Mouse (Mus musculus): ENCODE results near the gene Irx4.

The Irx4 gene

DNA sequence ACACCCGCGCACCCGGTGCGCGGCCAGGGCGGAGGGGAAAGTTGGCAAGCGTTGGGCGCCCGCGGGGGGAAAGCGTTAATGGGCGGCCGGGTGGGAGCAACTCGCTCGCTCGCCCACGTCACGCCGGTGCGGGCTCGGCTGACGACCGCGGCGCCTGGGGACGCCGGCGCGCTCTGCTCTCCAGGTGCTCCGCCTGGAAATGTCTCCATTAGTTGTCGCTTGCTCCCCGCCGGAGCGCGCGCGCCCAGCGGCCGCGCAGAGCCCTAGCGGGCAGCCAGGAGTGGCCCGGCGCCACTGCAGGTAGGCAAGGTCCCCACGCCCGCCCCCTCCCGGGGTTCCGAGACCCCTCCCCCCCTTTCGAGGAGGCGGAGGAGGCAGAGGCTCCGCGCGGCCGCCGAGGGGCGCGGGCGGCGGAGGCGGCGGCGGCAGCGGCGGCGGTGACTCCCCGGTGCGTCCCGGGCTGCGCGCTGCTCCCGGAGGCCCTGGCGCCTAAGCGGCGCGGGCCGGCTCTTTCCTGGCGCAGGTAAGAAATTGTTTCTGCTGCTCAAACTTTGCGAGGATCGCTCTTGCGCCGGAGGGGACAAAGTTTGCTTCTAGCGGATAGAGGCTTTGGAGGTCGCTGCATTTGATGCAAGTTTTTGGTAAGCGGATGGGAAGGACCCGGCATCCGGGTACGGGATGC lies at the start of gene Irx4:
Irx4 (plus strand) TSS at position 126 of the 682 bp plus-strand sequence.
- in situ Hi-C loops (cut with MboI, MseI): no loop called here

DNA sequence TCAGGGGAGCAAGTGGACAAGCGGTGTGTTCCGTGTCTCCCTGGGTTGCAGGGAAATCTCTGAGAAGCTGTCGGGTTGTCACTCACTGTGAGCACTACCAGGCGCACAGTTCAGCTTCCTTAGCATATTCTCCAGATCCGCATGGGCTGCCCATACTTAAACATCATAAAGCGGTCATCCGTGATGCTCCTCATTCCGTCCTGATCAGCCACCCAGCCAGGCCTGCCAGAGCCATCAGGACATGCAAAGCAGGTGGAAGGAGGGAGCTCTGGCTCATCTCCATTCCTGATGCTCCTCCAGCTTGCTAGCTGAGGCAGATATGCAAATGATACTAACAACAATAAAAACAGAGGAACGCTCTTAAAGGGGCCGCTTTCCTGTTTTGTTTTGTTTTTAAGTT lies 46.0 kb upstream of the Irx4 start:
- in situ Hi-C loops (cut with MboI, MseI): no loop called here

- in situ Hi-C loops (cut with MboI, MseI): no loop called here
Observed at GRCm38 (mm10) chr13:73236461-73236860, 23.8 kb upstream of the Irx4 start.

DNA sequence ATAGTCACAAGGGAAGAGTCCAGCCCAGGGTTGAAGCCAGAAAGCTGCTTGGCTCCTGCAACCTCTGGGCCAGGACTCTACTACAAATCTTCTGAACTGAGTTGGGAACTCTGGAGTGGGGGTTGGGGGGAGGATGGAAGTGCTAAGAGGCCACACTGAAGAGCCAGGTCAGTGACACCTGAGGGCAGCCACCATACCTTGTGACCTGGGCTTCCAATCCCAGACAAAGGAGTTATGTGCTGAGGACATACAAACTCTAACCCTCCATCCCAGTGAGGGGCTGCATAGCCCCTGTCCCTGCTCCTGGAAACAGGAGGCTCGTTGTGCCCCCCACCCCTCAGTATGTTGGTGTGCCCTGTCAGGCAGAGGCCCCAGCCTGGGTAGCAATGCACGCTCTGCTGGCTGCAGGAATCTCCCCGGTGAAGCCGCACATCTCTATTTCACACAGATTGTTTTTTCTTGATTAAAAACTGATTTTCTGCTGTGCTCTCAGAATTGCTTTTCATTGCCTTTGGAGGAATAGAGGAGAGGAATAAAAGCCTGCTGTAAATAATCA lies 21.0 kb upstream of the Irx4 start:
- in situ Hi-C loops (cut with MboI, MseI): no loop called here

- in situ Hi-C loops (cut with MboI, MseI): no loop called here
Observed at GRCm38 (mm10) chr13:73242556-73242955, 17.7 kb upstream of the Irx4 start.

DNA sequence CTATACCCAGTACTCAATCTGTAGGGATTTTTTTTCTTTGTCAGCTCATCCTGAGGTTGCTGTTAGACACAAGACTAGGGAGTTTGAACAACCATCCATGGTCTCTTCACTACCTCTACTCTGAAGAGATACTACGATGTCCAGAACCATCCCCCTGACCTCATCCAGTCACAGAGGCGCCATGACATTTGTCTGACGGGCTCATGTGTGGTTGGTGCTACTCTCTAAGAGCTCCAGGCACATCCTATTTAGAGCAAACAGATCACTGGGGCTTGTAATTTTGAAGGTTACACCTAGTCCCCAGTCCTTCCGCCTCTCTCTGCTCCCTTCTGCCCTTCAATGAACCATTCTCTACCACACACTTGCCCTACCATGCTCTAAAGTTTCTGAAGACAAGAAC lies 13.3 kb upstream of the Irx4 start:
- in situ Hi-C loops (cut with MboI, MseI): no loop called here

DNA sequence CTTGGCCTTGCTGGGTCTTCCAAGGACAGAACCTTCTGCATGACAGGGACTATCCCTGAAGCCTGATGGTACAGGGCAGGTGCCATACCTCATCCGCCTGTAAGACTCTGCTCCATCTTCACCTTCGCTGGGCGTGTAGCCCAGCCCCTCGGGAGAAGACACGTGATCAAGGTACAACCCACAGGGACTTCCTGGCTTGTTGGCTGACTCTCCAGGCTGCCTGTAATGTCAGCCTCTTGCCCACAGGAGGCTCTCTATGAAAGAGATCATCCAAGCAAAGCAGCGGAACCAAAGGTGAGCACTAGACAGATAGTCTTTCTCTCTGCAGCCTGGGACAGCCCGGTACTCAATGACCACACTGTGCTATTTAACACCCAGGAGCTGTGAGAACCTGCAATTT lies 9.1 kb upstream of the Irx4 start:
- in situ Hi-C loops (cut with MboI, MseI): no loop called here

GRCm38 (mm10) chr13:73252022-73252421 lies 8.3 kb upstream of the Irx4 start:
- in situ Hi-C loops (cut with MboI, MseI): no loop called here

DNA sequence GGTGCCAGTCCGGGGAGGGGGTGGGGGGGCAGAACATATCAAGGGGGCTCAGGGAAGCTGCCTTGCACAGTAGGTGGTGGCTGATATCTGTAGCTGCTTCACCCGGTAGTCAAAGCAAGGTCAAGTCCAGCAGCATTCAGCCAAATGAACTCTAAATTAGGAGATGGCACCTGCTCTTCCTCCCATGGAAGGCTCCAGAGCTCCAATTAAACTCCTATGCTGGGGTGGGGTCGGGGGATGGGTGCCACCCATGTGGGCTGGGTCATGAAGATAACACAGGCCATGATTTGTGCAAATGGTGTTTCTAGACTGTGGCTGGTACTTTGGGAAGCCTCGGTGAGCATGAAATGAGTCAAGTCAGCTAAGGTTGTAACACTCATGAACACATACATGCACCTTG lies 1.9 kb upstream of the Irx4 start:
- in situ Hi-C loops (cut with MboI, MseI): no loop called here

DNA sequence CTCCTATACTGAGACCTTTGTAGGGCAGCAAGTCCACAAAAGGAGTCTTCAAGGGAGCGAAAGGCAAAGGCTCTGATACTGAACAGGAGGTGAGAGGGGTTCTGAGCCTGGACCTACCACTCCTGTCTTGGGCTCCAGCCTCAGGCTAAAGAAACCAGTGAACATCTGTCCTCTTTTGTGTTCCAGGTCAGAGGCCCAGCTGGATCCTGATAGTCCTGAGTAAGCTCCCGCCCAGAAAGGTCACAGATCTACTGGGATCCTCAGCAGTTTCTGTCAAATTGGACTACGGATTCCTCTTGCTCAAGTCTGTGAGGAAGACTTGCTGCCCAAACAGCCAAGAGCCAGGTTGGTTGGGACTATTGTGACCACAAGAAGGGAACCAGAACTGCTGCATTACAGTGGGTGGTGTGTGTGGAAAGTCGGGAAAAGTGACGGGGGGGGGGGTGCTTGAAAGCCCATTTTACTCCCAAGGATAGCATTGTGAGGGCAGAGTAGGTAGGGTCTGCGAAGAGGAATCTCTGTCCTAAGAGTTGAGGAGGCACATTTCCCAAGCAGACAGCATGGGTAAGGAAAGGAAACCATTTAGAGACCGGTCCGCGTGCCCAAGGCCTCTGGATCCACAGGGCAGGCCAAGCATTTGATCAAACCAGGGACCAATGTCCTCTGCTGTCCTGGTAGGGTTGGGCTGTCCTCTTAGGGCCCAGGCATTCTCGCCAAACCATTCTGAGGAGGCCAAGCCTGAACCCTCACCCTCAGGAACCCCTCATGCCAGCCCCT lies 514 bp upstream of the Irx4 start:
- in situ Hi-C loops (cut with MboI, MseI): no loop called here

- in situ Hi-C loops (cut with MboI, MseI): no loop called here
Observed at GRCm38 (mm10) chr13:73261036-73261730, 904 bp downstream of the Irx4 start.

DNA sequence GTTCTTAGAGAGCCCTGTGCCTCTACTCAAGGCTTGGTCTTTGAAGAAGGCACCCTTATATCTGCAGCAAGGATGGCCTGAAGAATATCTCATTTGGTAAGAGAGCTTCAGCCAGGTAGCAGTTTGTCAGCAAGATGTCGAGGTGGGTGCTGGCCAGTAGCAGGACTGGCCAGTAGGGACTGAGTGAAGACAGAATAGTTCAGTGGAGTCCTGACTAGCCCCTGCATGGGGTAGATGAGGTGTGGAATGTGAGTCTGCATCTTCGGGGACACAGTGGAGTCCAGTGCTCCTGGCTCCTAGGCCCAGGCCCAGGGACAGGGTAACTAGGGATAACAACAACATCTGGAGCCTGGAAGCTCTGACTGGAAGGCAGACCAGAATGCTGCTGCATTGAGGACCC lies 1.6 kb downstream of the Irx4 start:
- in situ Hi-C loops (cut with MboI, MseI): no loop called here

- in situ Hi-C loops (cut with MboI, MseI): no loop called here
Observed at GRCm38 (mm10) chr13:73262336-73263127, 2.3 kb downstream of the Irx4 start.

- in situ Hi-C loops (cut with MboI, MseI): no loop called here
Observed at GRCm38 (mm10) chr13:73263128-73263971, 3.1 kb downstream of the Irx4 start.

DNA sequence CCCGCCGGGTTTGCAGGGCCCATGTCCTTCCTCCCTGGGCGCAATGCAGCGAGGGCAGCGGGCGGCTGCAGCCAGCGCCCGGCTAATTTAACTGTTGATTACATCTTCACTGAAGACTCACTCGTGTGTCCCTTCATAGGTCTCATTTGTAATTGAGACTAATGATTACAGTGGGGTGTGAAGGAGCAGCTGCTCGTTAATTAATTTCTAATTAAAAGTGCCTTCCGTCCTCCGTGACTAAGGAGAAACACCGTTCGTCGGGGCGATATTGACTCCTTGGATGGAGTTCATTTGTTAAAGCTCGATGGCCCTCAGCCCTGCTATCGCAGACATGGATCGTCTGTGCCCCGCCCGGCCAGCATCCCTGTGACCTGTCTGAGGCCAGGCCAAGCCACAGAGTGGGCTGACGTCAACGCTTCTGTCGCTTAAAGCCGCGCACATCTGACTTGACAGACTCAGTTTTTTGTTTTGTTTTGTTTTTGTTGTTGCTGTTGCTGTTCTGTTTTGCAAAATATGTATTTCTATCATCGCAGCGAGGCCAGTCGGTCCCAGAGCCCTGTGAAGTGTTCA lies 4.0 kb downstream of the Irx4 start:
- in situ Hi-C loops (cut with MboI, MseI): no loop called here

DNA sequence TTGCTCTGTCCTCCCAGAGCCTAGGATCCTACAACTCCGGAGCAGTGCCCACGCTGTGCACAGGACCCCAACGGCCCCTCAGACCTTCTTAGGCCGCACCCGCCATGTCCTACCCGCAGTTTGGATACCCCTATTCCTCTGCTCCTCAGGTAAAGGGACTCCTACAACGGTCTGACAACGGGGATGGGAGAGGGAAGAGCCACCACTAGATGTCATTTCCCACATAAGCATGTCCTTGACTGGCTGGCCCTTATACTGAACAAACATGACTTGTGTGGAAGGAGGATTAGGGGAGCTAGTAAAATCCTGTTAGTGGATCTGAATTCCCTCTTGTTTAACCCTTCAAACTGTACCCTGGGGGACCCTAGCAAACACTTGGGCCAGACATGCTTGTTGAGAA lies 4.6 kb downstream of the Irx4 start:
- in situ Hi-C loops (cut with MboI, MseI): no loop called here

DNA sequence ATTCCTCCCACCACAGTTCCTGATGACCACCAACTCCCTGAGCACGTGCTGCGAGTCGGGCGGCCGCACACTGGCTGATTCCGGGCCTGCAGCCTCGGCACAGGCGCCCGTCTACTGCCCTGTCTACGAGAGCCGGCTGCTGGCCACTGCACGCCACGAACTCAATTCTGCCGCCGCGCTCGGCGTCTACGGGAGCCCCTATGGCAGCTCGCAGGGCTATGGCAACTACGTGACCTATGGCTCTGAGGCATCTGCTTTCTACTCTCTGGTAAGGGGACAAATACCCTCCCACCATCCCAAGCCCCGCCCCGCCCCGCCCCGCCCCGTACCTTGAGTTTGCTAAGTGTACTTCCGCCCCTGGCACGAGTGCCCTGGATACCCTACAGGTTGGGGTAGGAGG lies 5.2 kb downstream of the Irx4 start:
- in situ Hi-C loops (cut with MboI, MseI): no loop called here

GRCm38 (mm10) chr13:73267551-73267950 lies 7.3 kb downstream of the Irx4 start:
- in situ Hi-C loops (cut with MboI, MseI): no loop called here

- in situ Hi-C loops (cut with MboI, MseI): no loop called here
Observed at GRCm38 (mm10) chr13:73268702-73269101, 8.4 kb downstream of the Irx4 start.

DNA sequence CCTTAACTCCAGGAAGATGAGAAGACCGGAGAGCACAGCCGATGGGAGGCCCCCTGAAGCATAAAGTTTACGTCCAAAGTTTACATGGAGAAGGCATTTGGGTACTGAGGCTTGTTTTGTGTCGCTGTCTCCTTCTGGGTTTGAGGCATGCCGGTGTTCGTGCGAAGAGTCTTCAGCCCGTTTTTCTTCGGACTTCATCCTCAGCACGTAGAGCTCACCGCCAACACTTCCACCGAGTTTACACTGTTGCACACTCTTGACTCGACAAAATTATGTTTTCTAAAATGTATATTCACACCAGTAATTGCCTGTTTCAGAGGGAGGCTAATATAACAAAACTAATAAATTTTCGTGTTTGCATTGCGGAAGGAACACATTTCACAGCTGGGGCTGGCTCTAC lies 9.0 kb downstream of the Irx4 start:
- in situ Hi-C loops (cut with MboI, MseI): no loop called here
